Mouse (Mus musculus) small intestine, adult 2 months (tissue): ENCODE measurements around the gene Limch1. TPM values are rescaled to one million over a fixed set of nuclear protein-coding genes. Genes with fewer than 3 reads are reported as not detected.

Source experiments
- H3K27ac ChIP-seq: fragments of 200-500 bp; 2 replicates; pipeline ENCODE4 v1.5.1; 2012; ENCODE audit warnings: low read depth, low read length, control low read depth, inconsistent platforms; ENCODE audit not compliant: insufficient read depth
- H3K27me3 ChIP-seq: fragments of 200-500 bp; 2 replicates; pipeline ENCODE4 v1.6.1; 2012; ENCODE audit warnings: mild to moderate bottlenecking, moderate library complexity, low read length, inconsistent platforms; ENCODE audit not compliant: control insufficient read depth, insufficient read depth
- H3K36me3 ChIP-seq: fragments of 200-500 bp; 2 replicates; pipeline ENCODE4 v1.6.1; 2012; ENCODE audit warnings: mild to moderate bottlenecking, low read length, control low read depth, inconsistent platforms; ENCODE audit not compliant: control insufficient read depth, insufficient read depth
- H3K4me1 ChIP-seq: fragments of 200-500 bp; 2 replicates; pipeline ENCODE4 v1.6.1; 2012; ENCODE audit warnings: low read length, inconsistent platforms, mixed read lengths; ENCODE audit not compliant: control insufficient read depth, insufficient read depth, insufficient read length
- H3K4me3 ChIP-seq: fragments of 200-500 bp; 2 replicates; pipeline ENCODE4 v1.5.1; 2012; ENCODE audit warnings: low read depth, mild to moderate bottlenecking, control low read depth, inconsistent platforms, low read length, moderate library complexity
- CTCF ChIP-seq: fragments of 200-500 bp; IDR thresholded peaks from 2 replicates; pipeline ENCODE4 v1.5.1; 2012; ENCODE audit warnings: low read depth, mild to moderate bottlenecking, control low read depth, inconsistent platforms, low read length, moderate library complexity, mixed read lengths; ENCODE audit not compliant: insufficient replicate concordance, insufficient read length; ENCODE audit errors: extremely low read depth
- POLR2A ChIP-seq: fragments of 200-500 bp; IDR thresholded peaks from 2 replicates; pipeline ENCODE4 v1.6.1; 2012; ENCODE audit warnings: low read depth, mild to moderate bottlenecking, control low read depth, inconsistent platforms, low read length, moderate library complexity
- WGBS: fragments of 180-500 bp; shearing (Covaris S2); methylation state at CpG from one replicate; pipeline ENCODE4 v1.1.7; 2018; 5-methylcytosine and 5-hydroxymethylcytosine counted together
- polyA plus RNA-seq: library from polyadenylated mRNA; depleted of rRNA; stranded (reverse); fragments of >200 nt; gene quantifications from 2 replicates; pipeline ENCODE4 v1.2.3, GENCODE M21; 2012

The Limch1 gene
- polyA plus RNA-seq, 1 experiment = 1.0 TPM

DNA sequence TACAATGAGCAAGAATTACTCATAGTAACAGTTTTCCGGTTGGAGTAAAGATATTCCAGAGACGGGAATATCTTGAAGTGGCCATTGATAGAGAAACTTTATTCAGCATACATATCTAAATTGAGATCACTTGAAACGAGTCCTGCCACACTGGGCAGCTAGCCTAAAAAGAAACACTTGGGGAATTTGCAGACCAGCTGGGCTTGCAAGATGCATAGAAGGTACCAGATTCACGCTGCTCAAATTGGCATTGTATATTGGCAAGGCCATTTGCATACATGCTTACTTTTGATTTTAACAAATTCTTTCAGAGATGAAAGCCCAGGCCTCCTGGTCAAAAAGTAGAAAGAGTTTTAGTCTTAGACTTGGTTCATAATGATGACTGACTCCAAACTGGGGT lies 235.2 kb downstream of the Limch1 start:
- H3K4me1 ChIP-seq = no peaks in the 10 kb centered on the region
- no peak for TF ChIP-seq CTCF
- no peak for TF ChIP-seq POLR2A
- H3K36me3 ChIP-seq = no peaks in the 10 kb centered on the region
- WGBS = 69% methylated on average over 4 of the region's 4 CpGs
- H3K4me3 ChIP-seq = no peak overlapping the region
- no peak overlapping the region for H3K27ac ChIP-seq
- H3K27me3 ChIP-seq = no peaks in the 10 kb centered on the region

DNA sequence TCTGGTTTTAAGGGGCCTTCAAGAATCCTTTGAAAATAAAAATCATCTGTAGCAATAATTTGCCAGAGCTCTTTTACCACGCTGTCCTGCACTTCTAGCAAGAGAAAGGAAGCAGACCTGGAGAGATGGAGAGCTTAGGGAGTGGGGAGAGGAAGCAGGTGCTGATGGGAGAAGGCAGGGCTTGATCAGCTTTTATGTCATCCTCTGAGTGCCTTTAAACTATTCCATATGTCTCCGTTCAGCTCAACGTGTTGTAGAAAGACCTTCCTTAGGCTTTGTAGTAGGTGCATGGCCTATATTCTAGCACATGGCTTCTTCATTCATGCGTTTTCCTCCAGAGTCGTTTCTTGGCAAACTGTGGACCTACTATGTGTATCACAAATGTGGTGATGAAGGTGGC lies 237.5 kb downstream of the Limch1 start:
- TF ChIP-seq CTCF = no peak
- no peak for TF ChIP-seq POLR2A
- no peaks in the 10 kb centered on the region for H3K36me3 ChIP-seq
- H3K27me3 ChIP-seq = no peaks in the 10 kb centered on the region
- 87% methylated on average over 5 of the region's 5 CpGs for WGBS
- H3K4me3 ChIP-seq = no peak overlapping the region
- no peak overlapping the region for H3K27ac ChIP-seq
- no peaks in the 10 kb centered on the region for H3K4me1 ChIP-seq

DNA sequence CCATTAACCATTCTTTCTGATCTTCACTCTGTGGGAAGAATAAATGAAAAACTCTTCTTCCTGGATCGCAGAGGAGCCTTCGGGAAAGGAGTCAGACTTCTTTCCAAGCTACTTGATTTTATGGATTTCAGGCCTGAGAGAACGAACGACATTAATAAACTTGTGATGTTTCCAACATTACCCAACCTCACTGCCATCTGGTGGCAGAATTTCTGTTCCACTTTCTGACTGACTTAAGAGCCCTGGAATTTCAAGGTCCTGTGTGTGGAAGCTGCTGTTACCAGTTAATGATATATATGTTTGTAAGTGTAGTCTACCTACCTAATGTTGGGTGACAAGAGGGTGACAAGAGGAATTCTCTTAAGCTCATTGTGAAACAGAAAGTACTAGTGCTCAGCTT lies 243.3 kb downstream of the Limch1 start:
- Histone ChIP-seq H3K4me3 (no peak overlapping the region), H3K27me3 (no peaks in the 10 kb centered on the region), H3K27ac (no peak overlapping the region), H3K4me1 (no peaks in the 10 kb centered on the region), H3K36me3 (no peaks in the 10 kb centered on the region)
- TF ChIP-seq POLR2A (no peak), CTCF (no peak)
- WGBS = 61% methylated on average over 4 of the region's 4 CpGs

DNA sequence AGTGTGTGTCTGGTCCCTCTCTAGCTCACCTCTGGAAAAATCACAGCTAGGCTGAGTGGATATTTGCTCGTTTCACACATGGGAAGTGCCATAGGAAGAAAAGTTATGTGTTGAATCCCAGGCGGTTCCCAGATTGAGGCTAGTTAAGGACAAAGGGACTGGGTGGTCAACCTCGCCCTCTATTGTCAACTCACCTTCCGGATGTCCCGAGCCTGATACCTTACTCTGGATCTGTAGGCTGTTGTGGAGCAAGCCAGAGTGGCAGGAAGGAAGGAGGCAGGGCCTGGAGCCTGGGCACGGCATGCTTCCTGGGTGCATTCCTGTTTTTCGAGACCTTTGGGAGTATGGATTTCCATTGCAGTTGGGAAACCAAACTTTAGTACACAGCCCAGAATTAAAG lies 243.9 kb downstream of the Limch1 start:
- H3K4me3 ChIP-seq = no peak overlapping the region
- H3K27ac ChIP-seq = no peak overlapping the region
- H3K4me1 ChIP-seq = no peaks in the 10 kb centered on the region
- TF ChIP-seq CTCF (no peak), POLR2A (no peak)
- WGBS = 72% methylated on average over 7 of the region's 7 CpGs
- H3K36me3 ChIP-seq = no peaks in the 10 kb centered on the region
- no peaks in the 10 kb centered on the region for H3K27me3 ChIP-seq

DNA sequence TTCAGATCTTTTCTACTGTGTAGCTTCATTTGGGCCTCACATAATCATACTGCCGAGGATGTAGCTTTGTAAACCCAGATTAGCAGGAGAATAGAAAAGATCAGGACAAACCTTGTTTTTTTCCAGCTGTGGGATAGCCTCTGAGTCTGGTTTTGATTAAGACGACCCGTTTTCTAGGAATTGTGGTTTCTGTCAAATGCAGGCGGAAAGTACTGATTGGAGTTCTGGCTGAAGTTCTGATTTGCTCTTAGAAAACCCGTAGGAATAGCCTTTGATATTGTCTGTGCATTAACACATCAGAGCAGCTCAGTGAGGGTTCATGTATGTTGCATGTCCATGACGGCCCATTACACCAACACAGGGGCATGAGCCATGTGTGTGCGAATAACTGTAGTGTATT lies 246.8 kb downstream of the Limch1 start:
- TF ChIP-seq POLR2A = no peak
- TF ChIP-seq CTCF = no peak
- Histone ChIP-seq H3K27ac (no peak overlapping the region), H3K27me3 (0 out of 2 replicates have a peak, but pooled peaks cover 8% of the 10 kb centered on the region), H3K4me3 (no peak overlapping the region), H3K36me3 (no peaks in the 10 kb centered on the region), H3K4me1 (no peaks in the 10 kb centered on the region)
- WGBS = 90% methylated on average over 7 of the region's 7 CpGs

DNA sequence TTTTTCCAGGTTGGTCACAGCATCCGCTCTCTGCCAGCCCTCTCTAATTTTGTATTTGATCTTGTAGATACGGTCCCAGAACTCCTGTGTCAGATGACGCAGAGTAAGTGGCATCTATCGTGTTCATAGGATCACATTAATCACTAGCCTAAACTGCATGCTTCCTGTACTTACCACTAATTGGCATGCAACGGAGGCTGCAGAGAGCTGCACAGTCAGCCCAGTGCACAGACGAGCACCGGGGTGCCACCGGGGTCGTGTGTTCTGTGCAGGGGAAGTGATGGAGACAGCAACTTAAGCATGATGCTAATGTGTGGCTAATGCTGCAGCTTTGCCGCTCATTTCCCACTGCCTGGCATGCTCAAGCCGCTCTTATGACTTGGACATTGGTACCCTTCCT lies 247.4 kb downstream of the Limch1 start:
- no peak for TF ChIP-seq POLR2A
- no peak for TF ChIP-seq CTCF

DNA sequence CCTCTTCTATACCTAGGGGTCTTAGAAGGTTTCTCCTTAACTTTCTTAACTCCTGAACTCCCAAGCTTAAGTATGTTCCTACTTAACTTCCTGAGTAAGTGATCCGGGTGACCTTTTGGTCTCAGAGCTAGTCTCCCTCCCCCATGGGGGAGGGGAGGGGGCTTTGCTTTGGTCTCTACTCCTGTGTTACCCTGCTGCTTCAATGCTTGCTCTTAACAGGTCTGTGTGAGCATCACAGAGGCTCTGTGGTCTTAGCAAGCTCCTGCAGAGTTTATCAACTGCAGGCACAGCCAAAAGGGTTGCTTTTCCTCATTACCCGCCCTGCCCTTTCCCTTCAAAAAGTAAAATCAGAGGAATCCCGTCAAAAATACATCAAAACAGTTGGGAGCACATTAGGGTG lies 250.5 kb downstream of the Limch1 start:
- H3K27me3 ChIP-seq = 0 out of 2 replicates have a peak, but pooled peaks cover 11% of the 10 kb centered on the region
- no peak overlapping the region for H3K27ac ChIP-seq
- 49% methylated on average over 3 of the region's 3 CpGs for WGBS
- TF ChIP-seq POLR2A (no peak), CTCF (no peak)
- no peaks in the 10 kb centered on the region for H3K4me1 ChIP-seq
- H3K4me3 ChIP-seq = no peak overlapping the region
- no peaks in the 10 kb centered on the region for H3K36me3 ChIP-seq

More for the DNA sequence above, 247.4 kb downstream of the Limch1 start:
- 83% methylated on average over 11 of the region's 11 CpGs for WGBS
- Histone ChIP-seq H3K4me3 (no peak overlapping the region), H3K4me1 (no peaks in the 10 kb centered on the region), H3K36me3 (no peaks in the 10 kb centered on the region), H3K27ac (no peak overlapping the region), H3K27me3 (0 out of 2 replicates have a peak, but pooled peaks cover 11% of the 10 kb centered on the region)
